Mouse (Mus musculus) CH12.LX (cell line): ENCODE results near the gene Inha. TPM values are rescaled to one million over a fixed set of nuclear protein-coding genes. Genes with fewer than 3 reads are reported as not detected.

Experiments used
- DNase-seq: peaks from one replicate; pipeline ENCODE4 v3.0.0-alpha.2; 2013; ENCODE audit errors: extremely low read depth
- H3K27ac ChIP-seq: 2 replicates; pipeline ENCODE4 v1.5.1; 2012; ENCODE audit warnings: low read depth, mild to moderate bottlenecking, control low read depth, moderate library complexity; ENCODE audit not compliant: insufficient read depth
- H3K27me3 ChIP-seq: replicated peaks from 2 replicates; pipeline ENCODE3; 2012; ENCODE audit warnings: inconsistent platforms
- H3K36me3 ChIP-seq, 2 experiments: replicated peaks in 1 of 2; 2 replicates each; pipeline versions ENCODE3 to v1.6.1; 2012; ENCODE audit warnings: inconsistent platforms in 1 of 2, low read length in 1 of 2, mild to moderate bottlenecking in 1 of 2, mixed read lengths in 1 of 2, moderate library complexity in 1 of 2; ENCODE audit not compliant: control insufficient read depth in 1 of 2, insufficient read depth in 1 of 2
- H3K4me1 ChIP-seq, 2 experiments: 2 replicates each; pipeline ENCODE4 v1.6.1; 2012; ENCODE audit warnings: inconsistent platforms in 1 of 2, moderate library complexity in 1 of 2; ENCODE audit not compliant: insufficient read depth in 2 of 2, control insufficient read depth in 1 of 2
- H3K4me2 ChIP-seq: 2 replicates; pipeline ENCODE4 v1.6.1; 2012; ENCODE audit warnings: low read depth, mild to moderate bottlenecking, control low read depth; ENCODE audit not compliant: poor library complexity, insufficient read depth, severe bottlenecking
- H3K4me3 ChIP-seq, 3 experiments: fragments of 150-350 bp in 1 of 3; sonication (generic) in 1 of 3; replicated peaks in 1 of 3; 2 replicates each; pipeline versions ENCODE3 to v1.5.1; 2011 to 2012; ENCODE audit warnings: low read depth in 2 of 3, low read length in 2 of 3, mild to moderate bottlenecking in 2 of 3, moderate library complexity in 2 of 3, control low read depth in 1 of 3, improper control_type of control experiment in 1 of 3, inconsistent platforms in 1 of 3, mixed read lengths in 1 of 3; ENCODE audit not compliant: poor library complexity in 1 of 3
- H3K79me2 ChIP-seq: replicated peaks from 2 replicates; pipeline ENCODE4 v1.6.1; 2012; ENCODE audit warnings: mild to moderate bottlenecking, moderate library complexity; ENCODE audit not compliant: control insufficient read depth, poor library complexity, insufficient read depth, severe bottlenecking; ENCODE audit errors: extremely low read depth
- H3K9ac ChIP-seq: 2 replicates; pipeline ENCODE4 v1.6.1; 2012; ENCODE audit warnings: low read depth, mild to moderate bottlenecking, control low read depth, moderate library complexity; ENCODE audit not compliant: insufficient read depth
- H3K9me3 ChIP-seq: replicated peaks from 2 replicates; pipeline ENCODE3; 2012; ENCODE audit warnings: low read length, inconsistent platforms, mixed read lengths
- CHD1 ChIP-seq: IDR thresholded peaks from 2 replicates; pipeline ENCODE4 v1.6.1; 2012; ENCODE audit warnings: low read depth, low read length, improper control_type of control experiment, inconsistent platforms
- CTCF ChIP-seq, 2 experiments: IDR thresholded peaks in 1 of 2; conservative IDR thresholded peaks in 1 of 2; 2 replicates each; pipeline ENCODE4 v1.5.1; 2011 to 2012; ENCODE audit warnings: low read depth in 2 of 2, low read length in 2 of 2, improper control_type of control experiment in 1 of 2, inconsistent platforms in 1 of 2, mild to moderate bottlenecking in 1 of 2, moderate library complexity in 1 of 2
- EP300 ChIP-seq: IDR thresholded peaks from 2 replicates; pipeline ENCODE4 v1.6.1; 2011; ENCODE audit warnings: low read length, improper control_type of control experiment
- ETS1 ChIP-seq: conservative IDR thresholded peaks from 2 replicates; pipeline ENCODE4 v1.6.1; 2012; ENCODE audit warnings: low read depth, mild to moderate bottlenecking, inconsistent platforms, low read length, improper control_type of control experiment, moderate library complexity
- HCFC1 ChIP-seq: IDR thresholded peaks from 2 replicates; pipeline ENCODE4 v1.6.1; 2012; ENCODE audit warnings: low read depth, mild to moderate bottlenecking, inconsistent platforms, low read length, improper control_type of control experiment
- IRF4 ChIP-seq: IDR thresholded peaks from 2 replicates; pipeline ENCODE4 v1.6.1; 2014; ENCODE audit warnings: low read depth, mild to moderate bottlenecking, inconsistent platforms, low read length, improper control_type of control experiment
- MAFK ChIP-seq: IDR thresholded peaks from 2 replicates; pipeline ENCODE4 v1.6.1; 2011; ENCODE audit warnings: low read length, improper control_type of control experiment; ENCODE audit not compliant: insufficient replicate concordance
- MEF2A ChIP-seq: IDR thresholded peaks from 2 replicates; pipeline ENCODE4 v1.6.1; 2014; ENCODE audit warnings: low read depth, mild to moderate bottlenecking, inconsistent platforms, low read length, improper control_type of control experiment, borderline replicate concordance
- MXI1 ChIP-seq: IDR thresholded peaks from 2 replicates; pipeline ENCODE4 v1.6.1; 2011; ENCODE audit warnings: mild to moderate bottlenecking, low read depth, low read length, improper control_type of control experiment
- POLR2AphosphoS2 ChIP-seq: IDR thresholded peaks from 2 replicates; pipeline ENCODE4 v1.6.1; 2011; ENCODE audit warnings: low read depth, low read length, improper control_type of control experiment
- TBP ChIP-seq: conservative IDR thresholded peaks from 2 replicates; pipeline ENCODE4 v1.6.1; 2011; ENCODE audit warnings: low read depth, low read length, improper control_type of control experiment
- UBTF ChIP-seq: IDR thresholded peaks from 2 replicates; pipeline ENCODE4 v1.6.1; 2012; ENCODE audit warnings: low read depth, mild to moderate bottlenecking, inconsistent platforms, low read length, improper control_type of control experiment, moderate library complexity
- ZC3H11A ChIP-seq: IDR thresholded peaks from 2 replicates; pipeline ENCODE4 v1.6.1; 2012; ENCODE audit warnings: low read depth, mild to moderate bottlenecking, inconsistent platforms, low read length, improper control_type of control experiment
- ZMIZ1 ChIP-seq: IDR thresholded peaks from 2 replicates; pipeline ENCODE4 v1.6.1; 2012; ENCODE audit warnings: low read depth, mild to moderate bottlenecking, inconsistent platforms, low read length, improper control_type of control experiment
- dilution Hi-C: fragments of 300-500 bp; cut with MboI; formaldehyde crosslinking; loops from 2 replicates; pipeline ENCODE4 v1.14.3; 2020; ENCODE audit warnings: low sequenced_read_pairs; ENCODE audit not compliant: extremely low pct_unique_long_range_greater_than_20kb, extremely low pct_ligation_motif_present
- in situ Hi-C: fragments of 300-500 bp; cut with MboI; formaldehyde crosslinking; loops from 3 replicates; pipeline ENCODE4 v1.14.3; 2019; ENCODE audit warnings: low sequenced_read_pairs, low pct_ligation_motif_present, low pct_unique_long_range_greater_than_20kb, mixed read lengths
- polyA plus RNA-seq: library from polyadenylated mRNA; unstranded; fragments of >175 nt; gene quantifications from 2 replicates; pipeline ENCODE4 v1.2.1, GENCODE M21; 2012; ENCODE audit warnings: low read depth; ENCODE audit not compliant: insufficient read length
- total RNA-seq, 2 experiments: library from RNA; depleted of rRNA; stranded (reverse); fragments of 300-350 nt in 1 of 2; fragments of >200 nt in 1 of 2; gene quantifications; 2 replicates each; pipeline ENCODE4 v1.2.3; 2012 to 2014

The Inha gene
- total and polyA plus RNA-seq, 3 experiments: not detected

DNA sequence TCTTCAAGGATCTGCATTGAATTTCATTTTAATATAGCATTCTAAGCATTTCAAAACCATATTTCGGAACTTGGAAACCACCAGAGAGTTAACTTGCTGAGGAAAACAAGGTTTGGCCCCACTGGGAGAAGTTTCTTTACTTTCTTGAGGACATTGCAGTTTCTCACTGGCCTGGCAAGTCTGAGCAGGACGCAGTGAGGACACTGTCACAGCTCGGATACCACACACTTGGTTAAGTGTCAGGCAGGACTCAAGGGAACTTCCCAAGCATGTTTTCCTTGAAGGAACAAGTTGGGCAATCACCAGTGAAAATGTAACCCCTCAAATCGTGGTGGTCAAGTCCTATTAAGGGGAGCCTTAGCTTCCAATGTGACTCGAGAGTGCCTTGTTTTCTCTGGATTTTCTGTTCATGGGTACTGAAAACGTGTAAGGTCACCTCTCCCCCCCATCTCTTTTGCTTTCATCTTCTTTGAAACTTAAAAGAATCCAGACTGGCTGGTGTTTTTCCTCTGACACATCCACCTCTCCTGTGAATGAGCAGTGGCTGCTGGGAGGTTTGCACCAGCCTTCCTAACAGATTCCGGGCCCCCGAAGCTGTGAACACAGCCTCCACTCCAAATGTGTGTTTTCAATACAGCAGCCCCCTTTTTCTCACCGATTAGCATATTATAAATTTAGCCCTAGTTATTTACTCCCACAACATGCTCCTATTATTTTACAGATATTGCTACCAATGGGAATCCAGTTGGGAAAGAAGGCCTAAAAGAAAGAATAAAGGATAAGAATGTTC is 2.4 kb upstream of the Inha start:
- in situ Hi-C loops (no loop called here), dilution Hi-C loops (no loop called here)
- Histone ChIP-seq H3K9ac (no peak overlapping the region), H3K4me2 (no peak overlapping the region), H3K79me2 (no peaks in the 10 kb centered on the region), H3K4me1 (peaks cover under 1 to 6% of the 10 kb centered on the region in 2 experiments; a peak in 3 of 4 replicates), H3K27ac (no peak overlapping the region), H3K36me3 (no peaks in the 10 kb centered on the region), H3K27me3 (peaks cover 26% of the 10 kb centered on the region), H3K9me3 (peaks cover 13% of the 10 kb centered on the region), H3K4me3 (no peak overlapping the region)
- no peak for DNase-seq
- TF ChIP-seq EP300 (no peak), MXI1 (no peak), MAFK (no peak), MEF2A (no peak), POLR2AphosphoS2 (no peak), UBTF (no peak), ZC3H11A (no peak)

DNA sequence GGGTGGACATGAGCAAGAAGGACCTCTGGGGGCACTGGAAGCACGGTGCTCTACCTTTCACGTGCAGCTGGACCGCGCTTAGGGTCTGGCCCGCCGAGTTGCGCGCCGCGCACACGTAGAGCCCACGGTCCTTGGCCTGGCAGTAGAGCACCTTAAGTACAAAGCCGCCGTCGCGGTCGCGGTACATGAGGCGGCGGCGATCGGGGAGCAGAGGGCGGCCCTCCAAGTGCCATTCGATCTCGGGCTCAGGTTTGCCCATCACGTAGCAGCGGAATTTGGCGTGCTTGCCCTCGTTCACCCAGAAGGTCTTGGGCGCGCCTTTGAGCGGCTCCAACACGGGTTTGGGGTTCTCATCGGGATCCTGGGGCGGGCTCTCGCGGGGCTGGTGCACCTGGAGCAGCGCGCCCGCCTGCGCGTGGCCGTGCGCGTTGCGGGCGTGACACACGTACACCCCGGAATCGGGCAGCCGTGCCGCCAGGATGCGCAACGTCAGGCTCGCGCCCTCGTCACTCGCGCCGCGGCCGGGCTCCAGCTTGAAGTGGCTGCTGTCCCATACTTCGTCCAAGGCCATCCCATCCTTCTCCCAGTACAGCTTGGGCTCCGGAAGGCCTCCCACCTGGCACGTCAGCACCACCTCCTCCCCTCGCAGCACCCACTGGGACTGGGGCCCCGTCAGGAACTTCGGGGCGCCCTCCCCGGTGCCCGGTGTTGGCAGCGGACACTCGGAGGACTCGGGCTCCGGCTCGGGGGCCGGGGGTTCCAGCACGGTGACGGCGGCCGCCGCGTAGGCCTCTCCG is 1.5 kb upstream of the Inha start:
- no peak for TF ChIP-seq MAFK
- TF ChIP-seq ETS1: no peak
- TF ChIP-seq HCFC1: no peak
- TF ChIP-seq IRF4: no peak
- TF ChIP-seq CHD1: no peak
- no peak for TF ChIP-seq ZMIZ1
- no peak for TF ChIP-seq TBP
- TF ChIP-seq CTCF (conservative IDR thresholded peaks at IDR 0.05 in 1 of 2, IDR thresholded peaks at IDR 0.05 in 1 of 2; ENCODE audit: low read depth in 2 of 2, low read length in 2 of 2): no peak
- TF ChIP-seq, all 38 proteins: peak for 0
- Histone ChIP-seq H3K27ac (no peak overlapping the region), H3K36me3 (no peaks in the 10 kb centered on the region), H3K9me3 (peaks cover 13% of the 10 kb centered on the region), H3K79me2 (no peaks in the 10 kb centered on the region), H3K4me2 (no peak overlapping the region), H3K27me3 (peaks cover 24% of the 10 kb centered on the region), H3K4me1 (no peaks in the 10 kb centered on the region), H3K9ac (no peak overlapping the region), H3K4me3 (no peak overlapping the region)
- no peak for DNase-seq
- in situ Hi-C loops (no loop called here), dilution Hi-C loops (no loop called here)
